Mouse (Mus musculus): Measurements from ENCODE around the gene Dixdc1. TPM values are rescaled to one million over a fixed set of nuclear protein-coding genes. Genes with fewer than 3 reads are reported as not detected.
"Not testable (repeated sequence)": the region's sequence is repeated elsewhere in the genome, so short reads cannot be mapped to it uniquely, and the experiment has no call there.

Gene Dixdc1
- polyA plus RNA-seq, 1 experiment from 2014 or later: 7.7 TPM

GRCm38 (mm10) chr9:50630903-50631302 is 108.4 kb downstream of the Dixdc1 start:
- not testable (repeated sequence) for H3K4me3 ChIP-seq (ENCODE audit: low read depth, low read length); H3K27me3 ChIP-seq (replicated peaks; ENCODE audit: control insufficient read depth, insufficient read depth, low read length); ATAC-seq (replicated peaks; ENCODE audit: low FRiP score, low TSS enrichment, low read depth); DNase-seq (ENCODE audit: low spot score); H3K27ac ChIP-seq (ENCODE audit: low read depth); H3K4me1 ChIP-seq (replicated peaks; ENCODE audit: control insufficient read depth, insufficient read depth, low read length); H3K9me3 ChIP-seq (ENCODE audit: control insufficient read depth, low read length); H3K4me2 ChIP-seq (ENCODE audit: low read length); H3K9ac ChIP-seq (ENCODE audit: low read length)
- H3K36me3 ChIP-seq (ENCODE audit: control insufficient read depth, insufficient read depth, low read length): peaks cover 24% of the 10 kb centered on the region
- 93% methylated on average over 6 of the region's 8 CpGs for WGBS

- DNase-seq (ENCODE audit: low spot score) (no peak), ATAC-seq (replicated peaks; ENCODE audit: low FRiP score, low TSS enrichment, low read depth) (no peak)
- Histone ChIP-seq H3K27ac (ENCODE audit: low read depth) (no peak overlapping the region), H3K36me3 (ENCODE audit: control insufficient read depth, insufficient read depth, low read length) (peaks cover 29% of the 10 kb centered on the region), H3K4me3 (ENCODE audit: low read depth, low read length) (peak overlapping the region; percentile 99), H3K9me3 (ENCODE audit: control insufficient read depth, low read length) (no peaks in the 10 kb centered on the region), H3K27me3 (replicated peaks; ENCODE audit: control insufficient read depth, insufficient read depth, low read length) (no peaks in the 10 kb centered on the region), H3K4me1 (replicated peaks; ENCODE audit: control insufficient read depth, insufficient read depth, low read length) (peaks cover 8% of the 10 kb centered on the region; the same call in 1 of the 2 replicates), H3K4me2 (ENCODE audit: low read length) (peak overlapping the region; percentile 80), H3K9ac (ENCODE audit: low read length) (no peak overlapping the region)
- WGBS: 63% methylated on average over 9 of the region's 9 CpGs
Measured at GRCm38 (mm10) chr9:50617794-50618330, 121.5 kb downstream of the Dixdc1 start.

GRCm38 (mm10) chr9:50616766-50617603 is 122.3 kb downstream of the Dixdc1 start, which contains the start of the genes Pih1d2 and Nkapd1:
Gene Pih1d2 (plus strand): TSS chr9:50617321.
Gene Nkapd1 (minus strand): TSS chr9:50617464.
- under 1% methylated on average over 80 of the region's 81 CpGs for whole genome bisulfite sequencing
- DNase-seq (ENCODE audit: low spot score) (peak; percentile 98), ATAC-seq (replicated peaks; ENCODE audit: low FRiP score, low TSS enrichment, low read depth) (peak; percentile 98)
- Histone ChIP-seq H3K4me3 (ENCODE audit: low read depth, low read length) (peak within 1 kb of the TSS; percentile 99), H3K27ac (ENCODE audit: low read depth) (peak within 1 kb of the TSS; percentile 96), H3K9ac (ENCODE audit: low read length) (peak within 1 kb of the TSS; percentile 89), H3K4me1 (replicated peaks; ENCODE audit: control insufficient read depth, insufficient read depth, low read length) (peaks cover 8% of the 10 kb centered on the region; the same call in 1 of the 2 replicates), H3K27me3 (replicated peaks; ENCODE audit: control insufficient read depth, insufficient read depth, low read length) (no peaks in the 10 kb centered on the region), H3K4me2 (ENCODE audit: low read length) (peak within 1 kb of the TSS; percentile 80), H3K36me3 (ENCODE audit: control insufficient read depth, insufficient read depth, low read length) (peaks cover 38% of the 10 kb centered on the region), H3K9me3 (ENCODE audit: control insufficient read depth, low read length) (no peaks in the 10 kb centered on the region)

- H3K4me2 ChIP-seq (ENCODE audit: low read length): peak overlapping the region; percentile 80
- no peak for DNase-seq (ENCODE audit: low spot score)
- H3K4me1 ChIP-seq (replicated peaks; ENCODE audit: control insufficient read depth, insufficient read depth, low read length): peaks cover 8% of the 10 kb centered on the region; the same call in 1 of the 2 replicates
- no peaks in the 10 kb centered on the region for H3K9me3 ChIP-seq (ENCODE audit: control insufficient read depth, low read length)
- H3K4me3 ChIP-seq (ENCODE audit: low read depth, low read length): peak overlapping the region; percentile 99
- peak overlapping the region; percentile 96; the same call in 1 of the 2 replicates for H3K27ac ChIP-seq (ENCODE audit: low read depth)
- H3K36me3 ChIP-seq (ENCODE audit: control insufficient read depth, insufficient read depth, low read length): peaks cover 44% of the 10 kb centered on the region
- H3K9ac ChIP-seq (ENCODE audit: low read length): peak overlapping the region; percentile 89
- no peaks in the 10 kb centered on the region for H3K27me3 ChIP-seq (replicated peaks; ENCODE audit: control insufficient read depth, insufficient read depth, low read length)
- ATAC-seq (replicated peaks; ENCODE audit: low FRiP score, low TSS enrichment, low read depth): no peak
- WGBS: 36% methylated on average over 11 of the region's 11 CpGs
Measured at GRCm38 (mm10) chr9:50616161-50616560, 123.2 kb downstream of the Dixdc1 start.

Other genes with a start within 250 kb of the Dixdc1 start
- 1.7 and 1.9 TPM in 2 replicates for gene Plet1, start 245.0 kb downstream of the Dixdc1 start, polyA plus RNA-seq (2014; fragmentation: Nextera tagmentation; extraction: Ambion mirVana)
- gene Pts, start 210.8 kb downstream of the Dixdc1 start, polyA plus RNA-seq (2014; fragmentation: Nextera tagmentation; extraction: Ambion mirVana): 82.3 and 85.6 TPM in 2 replicates
- 13.4 and 13.5 TPM in 2 replicates for gene Il18, start 184.7 kb downstream of the Dixdc1 start, polyA plus RNA-seq (2014; fragmentation: Nextera tagmentation; extraction: Ambion mirVana)
- gene Bco2, start 184.3 kb downstream of the Dixdc1 start, polyA plus RNA-seq (2014; fragmentation: Nextera tagmentation; extraction: Ambion mirVana): 0.32 and 0.41 TPM in 2 replicates
- gene Tex12, start 178.2 kb downstream of the Dixdc1 start, polyA plus RNA-seq (2014; fragmentation: Nextera tagmentation; extraction: Ambion mirVana): not detected in 2 replicates
- 407 and 414 TPM in 2 replicates for gene Sdhd, start 135.7 kb downstream of the Dixdc1 start, polyA plus RNA-seq (2014; fragmentation: Nextera tagmentation; extraction: Ambion mirVana)
- 297 and 341 TPM in 2 replicates for gene Timm8b, start 135.6 kb downstream of the Dixdc1 start, polyA plus RNA-seq (2014; fragmentation: Nextera tagmentation; extraction: Ambion mirVana)
- 2.3 and 3.8 TPM in 2 replicates for gene Pih1d2, start 122.2 kb downstream of the Dixdc1 start, polyA plus RNA-seq (2014; fragmentation: Nextera tagmentation; extraction: Ambion mirVana)
- gene Nkapd1, start 122.1 kb downstream of the Dixdc1 start, polyA plus RNA-seq (2014; fragmentation: Nextera tagmentation; extraction: Ambion mirVana): 20.7 and 24.7 TPM in 2 replicates
- 52.9 and 60.9 TPM in 2 replicates for gene Dlat, start 79.7 kb downstream of the Dixdc1 start, polyA plus RNA-seq (2014; fragmentation: Nextera tagmentation; extraction: Ambion mirVana)
- 10.3 and 12.7 TPM in 2 replicates for gene 2310030G06Rik, start 7.0 kb upstream of the Dixdc1 start, polyA plus RNA-seq (2014; fragmentation: Nextera tagmentation; extraction: Ambion mirVana)
- 41.5 and 44.4 TPM in 2 replicates for gene Cryab, start 11.8 kb upstream of the Dixdc1 start, polyA plus RNA-seq (2014; fragmentation: Nextera tagmentation; extraction: Ambion mirVana)
- gene Hspb2, start 12.8 kb upstream of the Dixdc1 start, polyA plus RNA-seq (2014; fragmentation: Nextera tagmentation; extraction: Ambion mirVana): 2.1 and 4.0 TPM in 2 replicates
- 13.5 and 15.4 TPM in 2 replicates for gene Fdxacb1, start 28.7 kb upstream of the Dixdc1 start, polyA plus RNA-seq (2014; fragmentation: Nextera tagmentation; extraction: Ambion mirVana)
- gene Alg9, start 35.5 kb upstream of the Dixdc1 start, polyA plus RNA-seq (2014; fragmentation: Nextera tagmentation; extraction: Ambion mirVana): 44.6 and 48.7 TPM in 2 replicates
- 31.8 and 32.0 TPM in 2 replicates for gene 1110032A03Rik, start 36.0 kb upstream of the Dixdc1 start, polyA plus RNA-seq (2014; fragmentation: Nextera tagmentation; extraction: Ambion mirVana)
- gene Ppp2r1b, start 105.8 kb upstream of the Dixdc1 start, polyA plus RNA-seq (2014; fragmentation: Nextera tagmentation; extraction: Ambion mirVana): 73.9 and 80.8 TPM in 2 replicates

All from intestine, embryonic 14.5 days (tissue).